Mouse (Mus musculus): ENCODE results near the gene Chst5.

GRCm38 (mm10) chr8:111955879-111956278, 45.6 kb upstream of the Chst5 start:
- TF ChIP-seq GATA1 (IDR thresholded peaks at IDR 0.05; ENCODE audit: borderline replicate concordance, low read length), result no peak
- no peak for TF ChIP-seq FLI1 (IDR thresholded peaks at IDR 0.05; ENCODE audit: low read length)

All from megakaryocyte, embryonic 14.5 days (primary cell).